Mouse (Mus musculus) CD4-positive, CD25-positive, alpha-beta regulatory T cell, adult 4 months (primary cell): ENCODE results near the gene Gm20388. TPM values are rescaled to one million over a fixed set of nuclear protein-coding genes. Genes with fewer than 3 reads are reported as not detected.
A peak's percentile ranks its signal among the peaks of the same experiment; 100 is the strongest.

Experiments
- ATAC-seq: one replicate; pipeline ENCODE4 v1.8.0; 2017
- polyA plus RNA-seq, 2 experiments: library from polyadenylated mRNA; unstranded; fragments of 100-300 nt; shearing (Covaris generic); gene quantifications; one replicate each; pipeline ENCODE4 v1.2.1; 2017

The Gm20388 gene
- polyA plus RNA-seq, 2 experiments from 2014 or later: 10.7 to 12.8 TPM

DNA sequence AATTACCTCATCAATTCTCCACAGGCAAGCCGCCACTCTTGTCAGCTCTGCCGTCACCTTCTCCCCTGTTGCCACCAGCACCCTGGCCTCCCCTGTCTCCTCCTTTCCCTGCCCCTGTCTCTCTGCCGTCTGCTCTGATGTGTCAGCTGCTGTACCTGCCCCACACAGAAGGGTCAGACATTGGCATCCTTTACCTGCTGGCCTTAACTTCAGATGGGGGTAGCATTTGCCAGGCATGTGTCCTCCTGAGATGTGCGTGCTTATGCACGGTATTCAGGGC, 2883.5 kb downstream of the Gm20388 start:
- no peak for ATAC-seq

DNA sequence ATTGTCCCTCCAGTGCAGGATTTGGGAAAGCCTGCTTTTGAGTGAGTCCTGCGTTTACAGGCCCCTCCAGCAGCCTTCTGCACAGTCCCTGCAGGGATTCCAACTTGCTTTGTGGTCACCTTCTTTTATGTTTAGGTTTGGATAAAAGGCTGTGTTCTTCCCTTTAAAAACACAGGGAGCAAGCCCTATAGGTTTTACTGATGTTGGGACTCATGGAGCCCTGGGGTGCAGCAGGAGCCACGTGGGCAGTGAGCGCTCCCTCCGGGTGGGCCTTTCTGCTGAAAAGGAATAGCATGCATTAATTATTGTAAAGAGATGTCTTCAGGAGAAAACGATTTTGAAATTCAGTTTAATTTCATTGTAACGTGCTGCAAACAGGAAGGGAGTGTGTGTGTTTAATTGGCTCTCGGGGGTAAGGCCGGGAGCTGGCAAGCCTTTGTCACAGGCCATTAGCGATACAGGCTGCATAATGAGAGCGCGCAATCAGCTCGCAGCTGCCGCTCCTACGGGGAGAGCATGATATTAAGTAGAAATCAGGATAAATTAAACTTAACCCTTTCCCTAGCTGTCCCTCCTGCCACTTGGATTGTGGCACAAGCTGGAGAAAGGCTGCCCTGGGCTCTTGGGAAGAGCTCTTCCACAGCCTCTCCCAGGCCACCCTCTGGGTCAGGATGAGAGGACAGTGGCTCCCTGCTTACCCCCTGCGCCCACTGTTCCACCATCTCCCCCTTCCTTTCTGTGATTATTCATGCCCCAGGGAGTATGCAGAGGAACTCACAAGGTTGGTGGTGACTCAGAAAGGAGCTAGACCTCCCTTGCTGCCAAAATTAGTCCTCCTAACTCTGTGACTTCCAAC, 2893.5 kb downstream of the Gm20388 start:
- ATAC-seq: no peak

DNA sequence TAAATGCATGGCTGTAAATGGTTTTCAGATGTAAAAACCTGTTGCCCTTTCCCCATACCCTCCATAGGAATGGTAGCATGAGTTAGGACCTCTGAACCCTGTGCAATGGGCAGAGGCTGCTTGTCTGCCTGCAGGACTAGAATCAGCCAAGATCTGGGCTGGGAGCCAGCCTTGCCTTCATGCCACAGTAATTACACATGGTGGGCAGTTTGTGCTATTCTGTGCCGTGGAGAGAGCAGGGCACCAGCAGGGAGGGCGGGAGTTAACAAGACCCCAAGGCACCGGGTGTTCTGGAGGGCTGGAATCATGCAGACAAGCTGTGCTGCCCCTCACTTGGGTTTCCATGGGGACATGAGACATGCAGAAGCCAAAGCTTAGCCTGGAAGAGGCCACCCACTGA, 2894.7 kb downstream of the Gm20388 start:
- no peak for ATAC-seq

GRCm38 (mm10) chr8:122806956-122807538, 2896.4 kb downstream of the Gm20388 start:
- ATAC-seq: no peak

- no peak for ATAC-seq
These were observed 2897.3 kb downstream of the Gm20388 start for GRCm38 (mm10) chr8:122807907-122808306.

DNA sequence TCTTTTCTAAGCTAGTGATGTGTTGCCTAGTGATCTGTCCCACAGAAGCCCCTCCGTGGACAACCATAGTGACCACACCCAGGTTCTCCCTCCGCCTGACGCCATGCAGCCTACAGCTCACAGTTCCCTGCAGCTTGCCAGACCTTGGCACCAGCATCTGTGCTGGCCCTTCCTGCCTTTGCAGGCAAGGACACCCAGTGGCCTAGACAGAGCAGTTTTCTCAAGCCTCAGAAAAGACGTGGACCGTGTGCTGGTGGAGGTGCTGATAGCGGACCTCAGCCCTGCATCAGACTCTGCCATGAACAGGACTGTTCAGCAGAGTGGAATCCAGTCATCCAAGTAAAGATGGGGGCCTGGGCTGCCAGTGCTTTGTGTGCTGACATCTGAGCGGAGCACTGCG, 2899.7 kb downstream of the Gm20388 start:
- ATAC-seq: no peak

GRCm38 (mm10) chr8:122811870-122812494, 2901.3 kb downstream of the Gm20388 start:
- ATAC-seq: no peak

DNA sequence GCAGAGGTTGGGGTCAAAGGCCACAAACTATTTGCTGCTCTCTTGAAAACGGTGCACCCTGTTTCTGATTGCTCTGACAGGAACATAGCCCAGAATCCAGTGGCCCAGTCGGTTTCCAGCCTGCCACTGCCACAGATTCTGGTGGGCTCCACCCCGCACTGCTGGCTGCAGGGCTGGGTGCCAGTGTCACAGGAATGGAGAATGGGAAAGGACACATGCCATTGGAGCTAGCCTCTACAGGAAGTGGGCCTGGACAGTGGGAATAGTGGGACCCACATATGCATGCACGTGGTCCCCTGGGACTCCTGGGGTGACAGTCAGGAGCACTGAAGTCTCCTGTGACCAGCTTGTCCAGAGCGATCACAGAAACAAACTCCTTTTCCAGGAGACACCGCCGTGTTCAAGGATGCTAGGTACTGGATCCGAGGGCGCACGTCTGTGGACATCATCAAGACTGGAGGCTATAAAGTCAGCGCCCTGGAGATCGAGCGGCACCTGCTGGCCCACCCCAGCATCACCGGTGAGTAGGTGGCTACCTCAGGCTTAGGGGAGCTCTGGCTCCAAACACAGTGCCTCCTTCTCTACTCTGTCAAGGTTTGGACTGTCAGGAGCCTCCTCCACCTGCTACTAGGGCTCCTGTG, 2902.1 kb downstream of the Gm20388 start:
- no peak for ATAC-seq

DNA sequence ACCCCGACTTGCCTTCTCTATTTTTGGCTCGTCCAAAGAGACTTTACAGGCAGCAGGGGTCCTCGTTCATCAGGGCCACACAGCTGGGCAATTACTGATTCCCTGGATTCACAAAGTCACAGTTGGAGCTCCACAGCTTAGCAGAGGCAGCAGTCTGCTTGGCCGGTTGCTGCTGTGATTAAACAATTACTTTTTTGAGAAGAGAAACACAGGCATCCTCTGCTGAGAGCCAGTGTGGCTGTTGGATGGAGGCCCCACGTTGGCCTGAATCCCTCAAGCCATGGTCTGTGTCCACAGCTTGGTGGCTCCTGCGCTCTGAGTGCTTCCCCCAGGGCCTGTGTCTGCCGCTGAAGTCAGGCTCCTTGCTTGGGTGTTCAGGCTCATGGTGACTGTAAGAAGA, 2904.0 kb downstream of the Gm20388 start:
- ATAC-seq: no peak

- no peak for ATAC-seq
These were observed 2906.3 kb downstream of the Gm20388 start for GRCm38 (mm10) chr8:122816965-122817364.

- no peak for ATAC-seq
These were observed 2907.3 kb downstream of the Gm20388 start for GRCm38 (mm10) chr8:122817724-122818496.

DNA sequence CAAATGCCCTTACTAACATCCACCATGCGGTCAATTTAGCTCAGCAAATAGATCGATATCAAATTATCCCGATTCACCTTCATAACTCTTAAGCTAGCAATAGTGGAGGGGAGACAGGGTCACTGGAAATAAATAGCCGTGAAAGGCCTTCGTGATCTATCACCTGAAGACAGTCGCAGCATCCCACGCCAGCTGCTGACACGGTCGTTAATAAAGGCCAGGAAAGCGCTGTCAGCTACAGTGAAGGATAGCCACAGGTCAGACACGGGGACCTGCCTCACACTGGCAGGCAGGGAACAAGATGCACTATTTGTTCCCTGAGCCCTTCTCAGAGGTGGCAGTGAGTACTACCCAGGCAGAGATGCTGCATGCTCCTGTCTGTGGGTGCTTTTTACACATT, 2909.1 kb downstream of the Gm20388 start:
- no peak for ATAC-seq

DNA sequence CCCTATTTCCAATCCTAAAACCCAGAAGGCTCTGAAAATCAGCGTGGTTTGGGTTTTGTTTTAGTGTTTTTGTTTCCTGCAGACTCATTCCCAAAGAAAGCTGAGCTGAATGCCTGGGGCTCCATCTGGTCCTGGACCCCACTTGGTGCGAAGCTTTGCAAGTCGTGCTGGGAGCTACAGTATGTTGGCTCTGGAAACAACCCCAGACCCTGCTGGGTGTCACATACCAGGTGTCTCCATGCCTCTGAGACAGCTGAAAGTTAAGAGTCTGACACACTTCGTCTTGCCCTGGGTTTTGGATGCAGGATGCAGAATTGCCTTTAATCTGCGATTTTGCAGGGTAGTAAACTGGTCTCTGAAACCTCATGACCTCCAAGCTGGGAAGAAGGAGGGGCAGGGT, 2913.9 kb downstream of the Gm20388 start:
- no peak for ATAC-seq

DNA sequence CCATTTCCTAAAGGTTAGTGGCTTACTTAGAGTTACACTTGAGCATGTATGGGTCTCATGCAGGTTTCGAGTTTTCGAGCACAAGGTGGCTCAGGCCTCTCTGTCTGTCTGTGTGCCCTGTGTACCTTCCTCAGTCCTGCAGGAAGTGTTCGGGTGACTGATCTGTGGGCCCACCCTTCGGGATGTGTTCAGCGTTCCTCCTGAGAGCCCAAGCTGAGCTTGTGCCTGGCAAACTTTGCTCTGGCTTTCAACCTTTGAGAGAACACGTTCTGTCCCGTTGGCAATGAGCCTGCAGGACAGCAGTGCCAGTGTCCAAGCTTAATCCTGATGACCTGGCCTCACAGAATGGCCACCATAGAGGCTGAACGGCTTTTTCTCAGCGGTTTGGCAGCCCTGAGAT, 2914.3 kb downstream of the Gm20388 start:
- no peak for ATAC-seq

DNA sequence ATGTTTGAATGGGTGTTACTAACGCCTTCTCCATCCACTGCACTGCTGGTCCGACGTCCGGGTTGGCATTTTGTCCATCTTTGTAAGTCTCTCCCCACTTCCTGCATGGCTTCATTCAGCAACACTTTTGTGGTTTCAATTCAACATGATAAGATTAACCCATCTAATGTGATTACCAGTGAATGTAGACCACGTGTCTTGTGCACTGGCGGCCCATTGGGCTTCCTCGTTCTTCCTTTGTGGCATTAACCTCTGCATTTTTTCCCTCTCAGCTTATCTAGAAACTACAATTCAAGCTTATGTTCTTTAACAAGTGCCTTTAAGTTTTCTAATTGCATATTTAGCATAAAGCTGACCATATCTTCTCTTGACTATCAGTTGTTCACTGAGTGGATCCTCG, 2914.8 kb downstream of the Gm20388 start:
- ATAC-seq: no peak

- ATAC-seq: no peak
These were observed 2918.8 kb downstream of the Gm20388 start for GRCm38 (mm10) chr8:122829396-122829795.

GRCm38 (mm10) chr8:122830349-122831061, 2919.9 kb downstream of the Gm20388 start:
- peak; percentile 87 for ATAC-seq

GRCm38 (mm10) chr8:122834416-122834815, 2923.8 kb downstream of the Gm20388 start:
- no peak for ATAC-seq

GRCm38 (mm10) chr8:122834971-122835370, 2924.3 kb downstream of the Gm20388 start:
- peak; percentile 76 for ATAC-seq

- no peak for ATAC-seq
These were observed 2925.6 kb downstream of the Gm20388 start for GRCm38 (mm10) chr8:122836199-122836598.

- no peak for ATAC-seq
These were observed 2926.1 kb downstream of the Gm20388 start for GRCm38 (mm10) chr8:122836696-122837095.

DNA sequence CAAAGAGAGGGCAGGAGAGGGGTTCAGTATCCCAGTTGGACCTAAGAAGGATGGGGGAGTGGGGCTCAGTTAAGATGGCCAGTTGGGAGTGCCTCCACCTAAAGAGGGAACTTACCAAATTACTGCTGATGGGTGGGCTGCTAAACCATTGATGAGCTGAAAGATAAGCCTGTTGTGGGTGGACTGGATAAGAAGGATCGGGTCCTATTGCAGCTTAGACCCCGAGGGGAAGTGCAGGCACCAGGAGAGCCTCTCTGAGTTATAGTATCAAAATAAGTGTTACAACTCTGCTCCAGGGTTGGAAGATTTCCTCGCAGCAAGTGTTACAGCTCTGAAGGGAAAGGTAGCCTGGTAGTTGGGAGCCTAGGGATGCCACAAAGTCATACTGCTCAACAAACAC, 2933.5 kb downstream of the Gm20388 start:
- no peak for ATAC-seq
